Comparison of ENCODE assay signal across 8 mouse cellular contexts in genomic region chr10:61147157-61148040, GRCm38 (mm10). TPM values are rescaled to one million over a fixed set of nuclear protein-coding genes. Genes with fewer than 3 reads are reported as not detected.
DNase-seq lines count a peak whose midpoint lies in the region; ATAC-seq and TF ChIP-seq lines count a peak whose summit lies in the region.

TSS of gene Sgpl1 (minus strand) at chr10:61147703.

- H3K27ac ChIP-seq in forebrain, embryonic 16.5 days (ENCODE audit: low read length), result peak within 1 kb of the TSS; percentile 97
- H3K27ac ChIP-seq in layer of hippocampus, adult 2 months, result peak within 1 kb of the TSS; percentile 96
- peak within 1 kb of the TSS; percentile 94 for H3K27ac ChIP-seq in lung, embryonic 14.5 days (ENCODE audit: low read depth)
- H3K27ac ChIP-seq in olfactory bulb, adult 2 months (ENCODE audit: insufficient read depth, low read depth, low read length), result peak within 1 kb of the TSS; percentile 74
- H3K27ac ChIP-seq in thymus, adult 2 months (ENCODE audit: control insufficient read depth, insufficient read depth, low read length), result 0 out of 2 replicates have a peak within 1 kb of the TSS, but pooled peaks have one; percentile 13

- intact Hi-C loops in heart, postnatal 36 days (cut with DNase I), result no loop called here

- peak within 1 kb of the TSS; percentile 76 for H3K9ac ChIP-seq in forebrain, embryonic 16.5 days (replicated peaks; ENCODE audit: low read depth, low read length)
- H3K9ac ChIP-seq in lung, embryonic 14.5 days, result peak within 1 kb of the TSS; percentile 82

- H3K4me1 ChIP-seq in forebrain, embryonic 16.5 days (replicated peaks; ENCODE audit: control insufficient read depth, insufficient read depth, low read length), result peaks cover 5% of the 10 kb centered on the region
- H3K4me1 ChIP-seq in lung, embryonic 14.5 days (ENCODE audit: insufficient read depth), result 0 out of 2 replicates have a peak, but pooled peaks cover 3% of the 10 kb centered on the region
- no peaks in the 10 kb centered on the region for H3K4me1 ChIP-seq in olfactory bulb, adult 2 months (ENCODE audit: control insufficient read depth, insufficient read depth, low read length)
- H3K4me1 ChIP-seq in thymus, adult 2 months (replicated peaks; ENCODE audit: control insufficient read depth, insufficient read depth, low read length), result no peaks in the 10 kb centered on the region; the same call in 1 of the 2 replicates

- H3K27me3 ChIP-seq in forebrain, embryonic 16.5 days (replicated peaks; ENCODE audit: control insufficient read depth, insufficient read depth, low read length), result no peaks in the 10 kb centered on the region
- H3K27me3 ChIP-seq in lung, embryonic 14.5 days (ENCODE audit: insufficient read depth, low read length), result no peaks in the 10 kb centered on the region
- H3K27me3 ChIP-seq in thymus, adult 2 months (ENCODE audit: control insufficient read depth, insufficient read depth, low read length), result no peaks in the 10 kb centered on the region

- peak within 1 kb of the TSS; percentile 74 for H3K4me2 ChIP-seq in forebrain, embryonic 16.5 days (ENCODE audit: low read length)
- H3K4me2 ChIP-seq in lung, embryonic 14.5 days, result peak within 1 kb of the TSS; percentile 89

- WGBS in forebrain, embryonic 16.5 days, result 1% methylated on average over 82 of the region's 82 CpGs
- WGBS in lung, embryonic 14.5 days, result under 1% methylated on average over 78 of the region's 82 CpGs
- whole genome bisulfite sequencing in olfactory bulb, adult 2 months, result under 1% methylated on average over 82 of the region's 82 CpGs
- under 1% methylated on average over 82 of the region's 82 CpGs for WGBS in thymus, adult 2 months

- DNase-seq in ES-CJ7 (ENCODE audit: low read depth, low spot score), result peak; percentile 94
- peak; percentile 86 for DNase-seq in cerebellum, adult 11-12 months
- peak; percentile 89 for DNase-seq in heart, postnatal 36 days
- DNase-seq in layer of hippocampus, adult 2 months (ENCODE audit: low spot score in 2 of 2), result peak; percentile 84 to 90
- DNase-seq in lung, embryonic 14.5 days, result peak; percentile 93
- peak; percentile 87 for DNase-seq in thymus, adult 2 months

- ATAC-seq in forebrain, embryonic 16.5 days, result peak; percentile 89
- ATAC-seq in lung, embryonic 14.5 days (ENCODE audit: insufficient read depth), result peak; percentile 86

- peak; percentile 94 for TF ChIP-seq POLR2A in olfactory bulb, adult 2 months (IDR thresholded peaks at IDR 0.05; ENCODE audit: insufficient read depth, low read depth, low read length)
- peak; percentile 84 for TF ChIP-seq POLR2A in thymus, adult 2 months (IDR thresholded peaks at IDR 0.05; ENCODE audit: control insufficient read depth, extremely low read depth, insufficient read depth, low read length, poor library complexity)

- no peaks in the 10 kb centered on the region for H3K9me3 ChIP-seq in forebrain, embryonic 16.5 days (ENCODE audit: control insufficient read depth, low read length)
- no peaks in the 10 kb centered on the region for H3K9me3 ChIP-seq in lung, embryonic 14.5 days (ENCODE audit: low read depth, low read length)

- 0 out of 2 replicates have a peak, but pooled peaks cover 2% of the 10 kb centered on the region for H3K36me3 ChIP-seq in forebrain, embryonic 16.5 days (ENCODE audit: control insufficient read depth, insufficient read depth)
- H3K36me3 ChIP-seq in lung, embryonic 14.5 days (ENCODE audit: insufficient read depth), result no peaks in the 10 kb centered on the region
- no peaks in the 10 kb centered on the region for H3K36me3 ChIP-seq in thymus, adult 2 months (ENCODE audit: control insufficient read depth, insufficient read depth, low read length)

- peak within 1 kb of the TSS; percentile 81 for H3K4me3 ChIP-seq in forebrain, embryonic 16.5 days (replicated peaks; ENCODE audit: low read length)
- peak within 1 kb of the TSS; percentile 87 for H3K4me3 ChIP-seq in layer of hippocampus, adult 2 months
- peak within 1 kb of the TSS; percentile 75 for H3K4me3 ChIP-seq in lung, embryonic 14.5 days (ENCODE audit: low read depth, low read length)
- peak within 1 kb of the TSS; percentile 77 for H3K4me3 ChIP-seq in olfactory bulb, adult 2 months (ENCODE audit: insufficient read depth, low read depth, low read length)
- H3K4me3 ChIP-seq in thymus, adult 2 months (ENCODE audit: control insufficient read depth, insufficient read depth, low read length), result peak within 1 kb of the TSS; percentile 56

- TF ChIP-seq CTCF in layer of hippocampus, adult 2 months (conservative IDR thresholded peaks at IDR 0.05), result peak; percentile 86
- TF ChIP-seq CTCF in lung, embryonic 14.5 days (IDR thresholded peaks at IDR 0.05; ENCODE audit: low read depth), result peak; percentile 79
- TF ChIP-seq CTCF in olfactory bulb, adult 2 months (IDR thresholded peaks at IDR 0.05; ENCODE audit: insufficient read depth, low read depth, low read length), result peak; percentile 96
- TF ChIP-seq CTCF in thymus, adult 2 months (IDR thresholded peaks at IDR 0.05; ENCODE audit: borderline replicate concordance, control insufficient read depth, extremely low read depth, insufficient read depth, low read length, poor library complexity), result peak; percentile 98

RNA-seq across cellular contexts. Expression of gene Sgpl1, which starts in this region (rescaled TPM):
- polyA plus RNA-seq in forebrain, embryonic 16.5 days (2015; fragmentation: Nextera tagmentation; extraction: Ambion mirVana), result 64.0 and 69.2 TPM in 2 replicates
- 10 to 100 TPM; 17.8 to 19.8 TPM for total RNA-seq in heart, postnatal 36 days (2021)
- total RNA-seq in layer of hippocampus, adult 2 months (2021), result 10 to 100 TPM; 25.5 to 25.8 TPM
- polyA plus RNA-seq in lung, embryonic 14.5 days (2014; fragmentation: Nextera tagmentation; extraction: Ambion mirVana), result 74.3 and 77.6 TPM in 2 replicates
- polyA plus RNA-seq in olfactory bulb, adult 2 months (2012; ENCODE audit: insufficient read depth, insufficient read length, low replicate concordance, missing spikeins), result not detected in 2 replicates
- 84.9 and 105 TPM in 2 replicates for polyA plus RNA-seq in thymus, adult 2 months (2012; rRNA removed)

Comparison
In these comparisons a context has a peak if more than half of its experiments do, and no peak if none do; other contexts are left out.
1. Peak in every context shown above with its lines: DNase-seq, ATAC-seq, H3K4me3 ChIP-seq and H3K27ac ChIP-seq.
2. H3K27ac ChIP-seq: peak in every context shown above with its lines; median percentile 97 in forebrain, embryonic 16.5 days; 96 in layer of hippocampus, adult 2 months; 94 in lung, embryonic 14.5 days; 74 in olfactory bulb, adult 2 months; 13 in thymus, adult 2 months.